Mouse (Mus musculus): ENCODE results near the gene Pin1rt1. TPM values are rescaled to one million over a fixed set of nuclear protein-coding genes. Genes with fewer than 3 reads are reported as not detected.

Gene Pin1rt1
- total RNA-seq, 2 experiments from 2014 or later = not detected

DNA sequence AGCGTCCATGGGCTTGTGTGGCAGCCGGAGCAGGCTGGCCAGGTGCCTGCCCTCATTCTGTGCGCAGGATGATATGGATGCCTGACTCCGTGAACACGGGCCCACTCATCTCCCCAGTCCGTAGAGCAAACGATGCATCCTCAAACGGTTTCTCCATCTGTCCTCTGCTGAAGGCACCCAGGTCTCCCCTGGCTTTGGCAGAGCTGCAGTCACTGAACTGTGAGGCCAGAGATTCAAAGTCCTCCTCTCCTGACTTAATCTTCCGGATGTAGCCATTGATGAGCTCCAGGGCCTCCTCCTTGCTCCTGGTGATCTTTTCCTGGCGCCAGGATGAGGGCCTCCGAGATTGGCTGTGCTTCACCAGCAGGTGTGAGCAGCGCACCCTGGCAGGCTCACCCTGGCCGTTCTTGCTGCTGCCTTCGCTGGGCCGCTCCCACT, 1.9 kb downstream of the Pin1rt1 start:
- no peak for DNase-seq (ENCODE audit: low spot score in 2 of 2)

- no peak for DNase-seq (ENCODE audit: low spot score in 2 of 2)
These were observed 3.7 kb downstream of the Pin1rt1 start for GRCm38 (mm10) chr2:104712486-104712809.

- DNase-seq (ENCODE audit: low spot score in 2 of 2) = peak; percentile 40 to 55
These were observed 4.3 kb downstream of the Pin1rt1 start, which contains the start of gene Tcp11l1 for GRCm38 (mm10) chr2:104711585-104712485. TSS of gene Tcp11l1 (minus strand) at chr2:104712169.

DNA sequence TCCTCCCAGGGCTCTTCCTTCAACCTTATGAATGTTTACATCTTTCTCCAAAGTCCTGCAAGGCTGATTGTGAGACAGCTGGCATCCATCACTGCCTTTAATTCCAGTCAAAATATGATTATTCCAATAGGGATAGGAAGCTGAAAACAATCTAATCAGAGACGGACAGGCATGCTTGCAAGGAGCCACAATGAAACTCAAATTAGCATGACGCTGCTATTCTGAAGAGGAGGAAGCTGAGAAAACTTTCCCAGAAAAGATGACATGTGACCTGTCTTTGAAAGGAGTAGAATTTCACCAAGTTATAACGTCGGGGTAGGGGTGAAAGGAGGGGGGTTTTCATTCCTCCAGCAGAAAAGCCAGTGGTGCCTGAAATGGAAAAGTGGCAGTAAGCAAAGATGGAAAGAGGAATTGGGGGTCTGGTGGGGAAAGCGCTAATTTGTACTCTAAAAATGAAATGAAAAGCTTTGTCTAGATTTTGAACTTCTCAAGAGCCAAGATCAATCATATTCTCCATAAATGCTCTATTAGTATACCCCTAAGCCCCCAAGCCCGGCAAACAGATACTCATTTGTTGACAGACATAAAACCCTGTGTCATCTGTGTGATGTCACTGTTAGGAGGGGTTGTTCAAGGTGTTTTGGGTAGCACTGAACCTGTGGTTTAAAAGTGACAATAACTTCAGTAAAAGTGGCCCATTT, 5.4 kb downstream of the Pin1rt1 start:
- no peak for DNase-seq (ENCODE audit: low spot score in 2 of 2)

DNA sequence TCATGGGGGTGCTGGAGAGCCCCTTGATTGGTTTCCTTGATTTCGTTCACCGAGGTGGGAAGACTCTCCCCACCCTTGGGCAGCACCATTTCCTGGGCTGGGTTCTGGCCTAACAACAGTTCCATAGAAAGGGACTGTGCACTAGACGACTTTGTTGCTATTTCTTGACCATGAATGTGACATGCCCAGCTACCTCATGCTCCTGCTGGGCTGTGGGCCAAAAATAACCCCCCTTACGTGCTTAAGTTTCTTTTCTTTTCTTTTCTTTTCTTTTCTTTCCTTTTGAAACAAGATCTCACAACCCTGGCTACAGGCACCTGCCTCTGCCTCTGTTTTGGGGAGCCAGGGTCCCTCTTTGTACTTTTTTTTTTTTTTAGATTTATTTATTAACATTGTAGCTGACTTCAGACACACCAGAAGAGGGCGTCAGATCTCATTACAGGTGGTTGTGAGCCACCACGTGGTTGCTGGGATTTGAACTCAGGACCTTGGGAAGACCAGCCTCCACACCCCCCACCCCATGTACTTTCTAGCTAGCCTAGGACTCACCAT, 6.3 kb downstream of the Pin1rt1 start:
- DNase-seq (ENCODE audit: low spot score in 2 of 2) = no peak

DNA sequence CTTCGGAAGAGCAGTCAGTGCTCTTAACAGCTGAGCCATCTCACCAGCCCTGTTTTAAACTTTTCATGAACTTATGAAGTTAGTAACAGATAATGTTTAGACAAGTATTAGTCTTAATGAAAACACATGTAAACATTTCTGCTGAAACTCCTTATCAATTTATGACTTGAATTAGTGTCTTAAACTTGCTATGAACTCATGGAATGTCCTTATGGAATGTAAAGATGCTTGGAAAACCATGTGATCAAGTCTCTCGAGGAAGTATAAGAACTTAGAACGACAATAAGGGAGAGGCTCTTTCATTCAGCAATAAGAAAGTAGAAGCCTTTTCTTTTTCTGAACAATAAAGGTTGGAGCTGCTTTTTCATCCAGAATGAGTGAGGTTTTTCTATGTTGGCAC, 11.8 kb downstream of the Pin1rt1 start:
- no peak for DNase-seq (ENCODE audit: low spot score in 2 of 2)

DNA sequence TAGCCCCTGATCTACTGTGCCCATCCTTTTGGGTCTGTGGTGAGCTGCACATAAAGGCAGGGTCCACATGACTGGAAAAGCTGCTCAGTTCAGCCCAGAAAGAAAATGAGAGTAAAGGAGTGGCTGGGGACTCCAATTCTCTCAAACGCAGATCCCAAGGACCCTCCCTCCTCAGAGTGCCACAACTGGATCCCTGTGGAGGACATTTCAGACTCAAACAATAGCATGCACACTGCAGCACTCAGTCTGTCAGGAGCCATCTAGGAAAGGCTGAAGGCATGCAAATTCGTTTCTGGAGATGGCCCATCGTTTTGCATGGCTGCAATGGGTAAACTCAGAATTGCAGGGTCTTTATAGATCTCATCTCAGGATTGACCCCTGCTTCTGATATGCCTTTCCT, 13.0 kb downstream of the Pin1rt1 start:
- no peak for DNase-seq (ENCODE audit: low spot score in 2 of 2)

- DNase-seq (ENCODE audit: low spot score in 2 of 2) = no peak
These were observed 16.5 kb downstream of the Pin1rt1 start for GRCm38 (mm10) chr2:104699659-104700058.

GRCm38 (mm10) chr2:104692551-104692950, 23.6 kb downstream of the Pin1rt1 start:
- DNase-seq (ENCODE audit: low spot score in 2 of 2) = no peak

GRCm38 (mm10) chr2:104690720-104691119, 25.5 kb downstream of the Pin1rt1 start:
- no peak for DNase-seq (ENCODE audit: low spot score in 2 of 2)

DNA sequence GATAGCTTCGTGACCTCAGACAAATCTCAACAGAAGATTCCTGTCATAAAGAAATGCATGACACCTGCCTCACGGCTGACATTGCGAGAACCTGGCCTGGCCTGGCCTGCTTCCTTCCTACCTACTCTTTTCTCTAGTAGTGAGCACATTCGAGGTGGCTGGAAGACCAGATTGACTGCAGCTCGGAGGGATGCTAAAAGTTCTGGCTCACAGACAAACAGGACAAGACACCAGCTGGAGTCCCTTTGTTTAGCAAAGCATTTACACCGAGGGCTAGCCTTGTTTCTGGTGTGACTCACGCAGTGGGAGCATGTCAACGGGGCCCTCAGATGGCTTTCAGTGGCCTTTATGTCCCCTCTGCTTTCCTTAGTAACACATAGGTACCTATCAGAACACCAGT, 27.5 kb downstream of the Pin1rt1 start:
- no peak for DNase-seq (ENCODE audit: low spot score in 2 of 2)

DNA sequence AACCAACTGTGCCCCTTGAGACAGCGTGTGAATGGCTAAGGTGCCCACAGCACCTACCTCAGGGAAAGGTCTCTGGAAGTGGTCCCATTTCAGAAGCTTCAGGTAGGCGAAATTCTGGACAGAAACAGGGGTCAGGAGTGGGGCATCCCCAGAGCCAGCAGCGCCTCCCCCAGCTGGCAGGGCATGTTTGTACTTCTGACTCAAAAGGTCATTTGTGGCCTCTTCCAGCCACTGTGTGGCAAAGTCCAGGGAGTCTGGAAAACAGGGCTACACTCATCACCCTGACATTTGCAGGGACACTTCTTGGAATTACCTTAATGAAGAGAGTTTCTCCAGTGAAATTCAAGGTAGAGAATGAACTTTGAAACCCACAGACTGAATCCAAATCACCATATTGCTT, 27.9 kb downstream of the Pin1rt1 start:
- DNase-seq (ENCODE audit: low spot score in 2 of 2) = no peak

DNA sequence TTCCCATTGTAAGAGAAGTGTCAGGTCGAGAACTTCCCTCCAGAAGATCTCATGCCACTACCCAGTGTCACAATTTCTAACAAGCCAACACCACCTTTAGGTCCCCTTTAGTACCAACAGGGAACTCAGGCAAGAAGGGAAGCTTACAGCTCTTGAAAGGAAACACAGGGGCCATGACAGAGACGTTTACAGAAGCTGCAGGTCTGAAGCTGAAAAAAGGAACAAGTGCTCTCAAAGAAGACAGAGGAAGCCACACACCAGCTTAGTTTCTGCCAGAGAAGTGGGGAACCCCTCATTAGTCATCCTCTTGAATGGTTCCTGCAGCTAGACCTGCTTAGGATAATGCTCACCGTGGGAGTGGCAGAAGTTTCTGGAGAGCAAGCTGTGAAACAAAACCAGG, 28.9 kb downstream of the Pin1rt1 start:
- DNase-seq (ENCODE audit: low spot score in 2 of 2) = no peak

DNA sequence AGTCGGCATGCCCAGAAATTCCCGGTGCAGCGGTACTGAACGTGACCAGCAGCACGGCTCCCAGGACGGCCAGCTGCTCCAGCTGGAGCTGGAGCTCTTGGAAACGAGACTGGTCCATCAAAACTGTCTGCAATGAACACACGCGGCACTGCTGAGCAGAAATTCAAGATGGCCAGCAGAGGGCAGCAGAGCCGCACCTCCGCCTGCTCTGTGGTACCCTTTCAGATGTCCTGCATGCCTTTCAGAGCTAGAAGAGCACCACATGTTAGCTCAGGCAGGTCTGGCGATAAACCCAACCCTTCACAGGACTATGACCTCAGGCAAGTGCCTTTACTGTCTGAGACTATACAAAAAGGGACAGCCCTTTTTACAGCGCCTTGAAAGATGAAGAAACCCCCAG, 30.8 kb downstream of the Pin1rt1 start:
- peak; percentile 43 to 55 for DNase-seq (ENCODE audit: low spot score in 2 of 2)

- no peak for DNase-seq (ENCODE audit: low spot score in 2 of 2)
These were observed 31.4 kb downstream of the Pin1rt1 start for GRCm38 (mm10) chr2:104684771-104685170.

- DNase-seq (ENCODE audit: low spot score in 2 of 2) = no peak
These were observed 38.9 kb downstream of the Pin1rt1 start for GRCm38 (mm10) chr2:104677326-104677725.

GRCm38 (mm10) chr2:104671724-104672123, 44.5 kb downstream of the Pin1rt1 start:
- DNase-seq (ENCODE audit: low spot score in 2 of 2) = no peak

DNA sequence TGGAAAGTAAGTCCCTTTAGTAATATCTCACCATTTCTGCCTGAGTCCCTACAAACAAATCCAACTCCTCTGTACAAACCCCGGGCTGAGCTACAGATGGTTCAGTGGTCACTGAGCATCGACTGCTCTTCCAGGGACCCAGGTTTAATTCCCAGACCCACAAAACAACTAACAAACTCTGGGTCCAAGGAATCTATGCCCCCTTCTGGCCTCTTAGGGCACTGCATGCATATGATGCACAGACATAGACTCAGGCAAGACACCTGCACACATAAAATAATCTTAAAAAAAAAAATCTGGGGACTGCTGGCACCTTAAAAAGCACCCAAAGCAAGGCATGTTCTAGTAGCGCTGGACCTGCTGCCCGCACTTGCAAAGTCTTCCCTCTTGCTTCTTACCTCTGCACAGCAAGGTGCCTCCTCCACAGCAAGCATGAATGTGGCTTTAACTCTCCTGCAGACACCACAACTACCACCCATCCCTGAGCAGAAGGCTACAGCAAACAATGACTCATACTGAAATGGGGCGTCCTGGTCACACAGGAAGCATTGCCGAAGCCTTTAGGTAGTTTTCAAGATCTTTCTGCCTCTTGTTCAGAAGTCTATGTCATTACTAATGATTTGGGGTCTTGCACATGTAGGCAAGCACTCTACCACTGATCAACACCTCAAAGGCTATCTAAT, 46.9 kb downstream of the Pin1rt1 start:
- no peak for DNase-seq (ENCODE audit: low spot score in 2 of 2)
